Mouse (Mus musculus) lung, postnatal 25 days (tissue): ENCODE data around the gene 4921511M17Rik.
"Not testable (repeated sequence)": the region's sequence is repeated elsewhere in the genome, so short reads cannot be mapped to it uniquely, and the experiment has no call there.

Source experiments
- DNase-seq: peaks from one replicate; pipeline ENCODE4 v3.0.0; 2022; ENCODE audit warnings: low spot score

4921511M17Rik gene

DNA sequence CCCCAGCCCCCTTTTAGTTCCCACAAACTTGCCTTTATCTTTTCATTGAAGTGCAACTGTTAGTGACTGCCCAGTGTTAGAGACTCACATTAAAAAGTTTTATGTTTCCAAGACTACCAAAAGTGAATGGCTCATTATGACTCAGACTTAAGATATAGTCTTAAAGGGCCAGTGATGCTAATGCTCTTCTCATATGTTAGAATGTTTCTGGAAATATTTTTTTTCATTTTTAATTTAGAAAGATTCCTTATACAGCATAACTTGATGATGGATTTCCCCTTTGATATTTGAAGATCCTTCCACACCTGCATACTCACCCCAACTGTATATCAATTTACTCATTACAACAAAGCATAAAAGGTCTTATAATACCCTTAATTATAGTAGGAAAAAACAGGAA lies at the start of gene 4921511M17Rik:
4921511M17Rik (minus strand) TSS at position 101 of the 400 bp plus-strand sequence.
- not testable (repeated sequence) for DNase-seq

DNA sequence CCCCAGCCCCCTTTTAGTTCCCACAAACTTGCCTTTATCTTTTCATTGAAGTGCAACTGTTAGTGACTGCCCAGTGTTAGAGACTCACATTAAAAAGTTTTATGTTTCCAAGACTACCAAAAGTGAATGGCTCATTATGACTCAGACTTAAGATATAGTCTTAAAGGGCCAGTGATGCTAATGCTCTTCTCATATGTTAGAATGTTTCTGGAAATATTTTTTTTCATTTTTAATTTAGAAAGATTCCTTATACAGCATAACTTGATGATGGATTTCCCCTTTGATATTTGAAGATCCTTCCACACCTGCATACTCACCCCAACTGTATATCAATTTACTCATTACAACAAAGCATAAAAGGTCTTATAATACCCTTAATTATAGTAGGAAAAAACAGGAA lies 21.3 kb upstream of the 4921511M17Rik start, which contains the start of gene Gm10057:
Gm10057 (minus strand) TSS at position 101 of the 400 bp plus-strand sequence.
- not testable (repeated sequence) for DNase-seq

DNA sequence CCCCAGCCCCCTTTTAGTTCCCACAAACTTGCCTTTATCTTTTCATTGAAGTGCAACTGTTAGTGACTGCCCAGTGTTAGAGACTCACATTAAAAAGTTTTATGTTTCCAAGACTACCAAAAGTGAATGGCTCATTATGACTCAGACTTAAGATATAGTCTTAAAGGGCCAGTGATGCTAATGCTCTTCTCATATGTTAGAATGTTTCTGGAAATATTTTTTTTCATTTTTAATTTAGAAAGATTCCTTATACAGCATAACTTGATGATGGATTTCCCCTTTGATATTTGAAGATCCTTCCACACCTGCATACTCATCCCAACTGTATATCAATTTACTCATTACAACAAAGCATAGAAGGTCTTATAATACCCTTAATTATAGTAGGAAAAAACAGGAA lies 21.1 kb downstream of the 4921511M17Rik start, which contains the start of gene Samt1:
Samt1 (minus strand) TSS at position 101 of the 400 bp plus-strand sequence.
- DNase-seq = not testable (repeated sequence)

DNA sequence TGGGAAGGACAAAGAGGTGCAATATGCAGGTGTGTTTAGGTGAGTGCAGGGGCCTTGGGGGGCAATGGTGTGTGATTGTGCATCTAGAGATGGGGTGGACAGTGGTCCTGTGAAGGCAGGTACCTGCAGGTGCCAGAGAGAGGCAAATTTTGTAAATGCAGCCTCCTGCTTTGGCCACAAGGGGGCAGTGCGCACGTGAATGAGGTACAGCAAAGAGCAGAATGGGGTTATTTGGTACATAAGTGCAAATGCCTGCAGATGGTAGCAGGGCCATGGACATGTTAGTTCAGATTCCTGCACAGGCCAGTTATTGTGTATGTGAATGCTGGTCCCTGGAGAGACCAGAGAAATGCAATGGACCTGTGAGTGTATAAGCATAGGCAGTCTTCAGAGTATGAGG lies 56.7 kb downstream of the 4921511M17Rik start:
- DNase-seq = not testable (repeated sequence)

DNA sequence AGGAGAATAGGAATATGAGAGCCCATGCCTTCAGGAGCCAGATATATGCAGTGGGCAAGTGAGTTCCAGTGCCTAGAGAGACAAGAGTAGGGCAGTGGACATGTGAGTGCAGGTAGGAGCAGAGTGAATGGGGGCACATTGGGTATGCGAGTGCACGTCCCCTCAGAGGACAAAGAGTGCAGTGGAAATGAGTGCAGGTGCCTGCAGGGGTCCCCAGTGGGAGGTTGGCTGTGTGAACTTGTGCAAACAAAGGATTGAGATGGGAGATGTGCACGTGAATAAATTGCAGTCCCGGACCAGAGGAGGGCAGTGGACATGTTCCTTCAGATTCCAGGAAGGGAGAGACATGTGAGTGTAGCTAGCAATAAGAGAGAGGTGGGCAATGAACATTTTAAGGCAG lies 57.2 kb downstream of the 4921511M17Rik start:
- not testable (repeated sequence) for DNase-seq

DNA sequence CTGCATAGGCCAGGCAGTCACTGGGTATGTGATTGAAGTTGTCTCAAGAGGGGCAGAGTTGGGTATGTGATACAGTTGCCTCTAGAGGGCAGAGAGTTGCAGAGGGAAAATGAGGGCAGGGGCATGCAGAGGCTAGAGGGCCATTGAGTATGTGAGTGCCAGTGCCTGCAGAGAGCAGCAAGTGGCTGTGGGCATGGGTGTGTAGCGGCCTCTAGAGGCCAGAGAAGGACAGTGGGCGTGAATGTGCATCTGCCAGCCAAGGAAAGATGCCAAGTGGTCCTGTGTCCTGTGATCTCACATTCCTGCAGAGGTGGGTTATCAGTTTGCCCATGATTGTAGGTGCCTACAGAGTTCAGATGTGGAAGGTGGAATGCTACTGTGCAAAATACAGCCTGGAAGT lies 59.2 kb downstream of the 4921511M17Rik start:
- DNase-seq = no peak
